Mouse (Mus musculus) midbrain, postnatal 0 days (tissue): ENCODE results near the gene Mcm9. TPM values are rescaled to one million over a fixed set of nuclear protein-coding genes. Genes with fewer than 3 reads are reported as not detected.

ENCODE experiments used
- ATAC-seq: fragments of 200-750 bp; cut with Nextera tagmentation; 2 replicates; pipeline ENCODE4 v1.8.0; 2017; ENCODE audit warnings: moderate number of reproducible peaks, mild to moderate bottlenecking, moderate TSS enrichment, moderate library complexity; ENCODE audit not compliant: low FRiP score
- DNase-seq: peaks from one replicate; pipeline ENCODE4 v3.0.0-alpha.2; 2015; ENCODE audit warnings: low spot score
- H3K27ac ChIP-seq: fragments of 300-500 bp; sonication (generic); 2 replicates; pipeline ENCODE4 v1.5.1; 2014; ENCODE audit warnings: low read depth, mild to moderate bottlenecking, low read length, mixed read lengths
- H3K27me3 ChIP-seq: fragments of 300-500 bp; sonication (generic); 2 replicates; pipeline ENCODE4 v1.6.1; 2014; ENCODE audit warnings: low read length, control low read depth, mixed read lengths; ENCODE audit not compliant: insufficient read depth
- H3K36me3 ChIP-seq: fragments of 300-500 bp; sonication (generic); 2 replicates; pipeline ENCODE4 v1.6.1; 2014; ENCODE audit warnings: low read length, control low read depth, mixed read lengths; ENCODE audit not compliant: insufficient read depth
- H3K4me1 ChIP-seq: fragments of 300-500 bp; sonication (generic); 2 replicates; pipeline ENCODE4 v1.6.1; 2014; ENCODE audit warnings: mild to moderate bottlenecking, control low read depth, antibody characterized with exemption, low read length, mixed read lengths; ENCODE audit not compliant: insufficient read depth
- H3K4me2 ChIP-seq: fragments of 300-500 bp; sonication (generic); 2 replicates; pipeline ENCODE4 v1.6.1; 2014; ENCODE audit warnings: low read depth, mild to moderate bottlenecking, low read length, mixed read lengths; ENCODE audit not compliant: poor library complexity, severe bottlenecking
- H3K4me3 ChIP-seq: fragments of 300-500 bp; sonication (generic); 2 replicates; pipeline ENCODE4 v1.5.1; 2014; ENCODE audit warnings: low read depth, mild to moderate bottlenecking, low read length, moderate library complexity
- H3K9ac ChIP-seq: fragments of 300-500 bp; sonication (generic); replicated peaks from 2 replicates; pipeline ENCODE4 v1.6.1; 2014; ENCODE audit warnings: mild to moderate bottlenecking, low read length, moderate library complexity, mixed read lengths; ENCODE audit not compliant: poor library complexity, severe bottlenecking
- H3K9me3 ChIP-seq: fragments of 300-500 bp; sonication (generic); 2 replicates; pipeline ENCODE4 v1.6.1; 2016; ENCODE audit warnings: low read length, control low read depth
- CTCF ChIP-seq: IDR thresholded peaks from 2 replicates; pipeline ENCODE4 v1.5.1; 2016; ENCODE audit warnings: antibody characterized with exemption, mild to moderate bottlenecking
- WGBS: fragments of 180-500 bp; shearing (Covaris S2); extraction: QIAGEN DNeasy Blood & Tissue Kit; methylation state at CpG from one replicate; pipeline ENCODE4 v1.1.7; 2014; 5-methylcytosine and 5-hydroxymethylcytosine counted together
- polyA plus RNA-seq: library from polyadenylated mRNA; unstranded; fragments of >200 nt; fragmentation: Nextera tagmentation; extraction: Ambion mirVana; gene quantifications from 2 replicates; pipeline ENCODE4 v1.2.1, GENCODE M21; 2015
- total RNA-seq: library from RNA; depleted of rRNA; stranded (reverse); fragments of >200 nt; gene quantifications from 2 replicates; pipeline ENCODE4 v1.2.3, GENCODE M21; 2014

Gene Mcm9
- total and polyA plus RNA-seq, 2 experiments from 2014 or later = 3.1 to 5.7 TPM

GRCm38 (mm10) chr10:53608274-53608673 is 22.0 kb downstream of the Mcm9 start:
- H3K9me3 ChIP-seq = no peaks in the 10 kb centered on the region
- H3K36me3 ChIP-seq = peaks cover 13% of the 10 kb centered on the region; the same call in 1 of the 2 replicates
- no peaks in the 10 kb centered on the region for H3K4me1 ChIP-seq
- no peak overlapping the region for H3K4me3 ChIP-seq
- 80% methylated on average over 2 of the region's 2 CpGs for WGBS
- H3K27ac ChIP-seq = no peak overlapping the region
- no peak overlapping the region for H3K9ac ChIP-seq
- H3K4me2 ChIP-seq = no peak overlapping the region
- no peaks in the 10 kb centered on the region for H3K27me3 ChIP-seq
- DNase-seq (no peak), ATAC-seq (no peak)
- no peak for TF ChIP-seq CTCF

- H3K36me3 ChIP-seq = peaks cover 11% of the 10 kb centered on the region; the same call in 1 of the 2 replicates
- H3K9ac ChIP-seq = no peak overlapping the region
- no peaks in the 10 kb centered on the region for H3K4me1 ChIP-seq
- H3K9me3 ChIP-seq = no peaks in the 10 kb centered on the region
- TF ChIP-seq CTCF = peak; percentile 46
- WGBS = 53% methylated on average over 2 of the region's 2 CpGs
- H3K27me3 ChIP-seq = no peaks in the 10 kb centered on the region
- peak; percentile 22 for DNase-seq
- ATAC-seq = no peak
- no peak overlapping the region for H3K4me3 ChIP-seq
- H3K4me2 ChIP-seq = no peak overlapping the region
- H3K27ac ChIP-seq = no peak overlapping the region
These were observed 24.9 kb downstream of the Mcm9 start for GRCm38 (mm10) chr10:53605328-53605727.

GRCm38 (mm10) chr10:53598821-53599220 is 31.4 kb downstream of the Mcm9 start:
- no peak overlapping the region for H3K27ac ChIP-seq
- no peak for TF ChIP-seq CTCF
- H3K4me1 ChIP-seq = peaks cover 3% of the 10 kb centered on the region; the same call in 1 of the 2 replicates
- peak overlapping the region; percentile 23; the same call in 1 of the 2 replicates for H3K4me2 ChIP-seq
- H3K9ac ChIP-seq = no peak overlapping the region
- H3K36me3 ChIP-seq = peaks cover 3% of the 10 kb centered on the region; the same call in 1 of the 2 replicates
- no peak for ATAC-seq
- no peaks in the 10 kb centered on the region for H3K27me3 ChIP-seq
- no peak for DNase-seq
- WGBS = 53% methylated on average over 5 of the region's 5 CpGs
- H3K9me3 ChIP-seq = no peaks in the 10 kb centered on the region
- H3K4me3 ChIP-seq = no peak overlapping the region

GRCm38 (mm10) chr10:53597121-53597881 is 32.9 kb downstream of the Mcm9 start:
- Histone ChIP-seq H3K36me3 (no peaks in the 10 kb centered on the region), H3K4me3 (peak overlapping the region; percentile 86), H3K4me1 (peaks cover 3% of the 10 kb centered on the region; the same call in 1 of the 2 replicates), H3K27ac (peak overlapping the region; percentile 98), H3K9ac (peak overlapping the region; percentile 75), H3K9me3 (no peaks in the 10 kb centered on the region), H3K27me3 (no peaks in the 10 kb centered on the region), H3K4me2 (peak overlapping the region; percentile 73)
- DNase-seq = peak; percentile 27
- under 1% methylated on average over 78 of the region's 99 CpGs for WGBS
- ATAC-seq = peak; percentile 35; the same call in 1 of the 2 replicates
- no peak for TF ChIP-seq CTCF

- peak; percentile 81 for TF ChIP-seq CTCF
- H3K4me2 ChIP-seq = peak within 1 kb of the TSS; percentile 73
- ATAC-seq = peak; percentile 97
- H3K9me3 ChIP-seq = no peaks in the 10 kb centered on the region
- peak within 1 kb of the TSS; percentile 98 for H3K27ac ChIP-seq
- peak within 1 kb of the TSS; percentile 86 for H3K4me3 ChIP-seq
- H3K36me3 ChIP-seq = no peaks in the 10 kb centered on the region
- peak within 1 kb of the TSS; percentile 75 for H3K9ac ChIP-seq
- under 1% methylated on average over 35 of the region's 52 CpGs for whole genome bisulfite sequencing
- H3K27me3 ChIP-seq = no peaks in the 10 kb centered on the region
- peak; percentile 97 for DNase-seq
- peaks cover 3% of the 10 kb centered on the region; the same call in 1 of the 2 replicates for H3K4me1 ChIP-seq
These were observed 33.5 kb downstream of the Mcm9 start, which contains the start of gene Asf1a for GRCm38 (mm10) chr10:53596677-53597120. TSS of gene Asf1a (plus strand) at chr10:53596757.
